Mouse (Mus musculus): ENCODE results near the gene Ttc39b. TPM values are rescaled to one million over a fixed set of nuclear protein-coding genes. Genes with fewer than 3 reads are reported as not detected.

Gene Ttc39b
- polyA plus RNA-seq, 2 experiments, result 0.60 to 2.1 TPM

- H3K27ac ChIP-seq, result no peak overlapping the region
- H3K4me1 ChIP-seq (replicated peaks; ENCODE audit: control insufficient read depth in 2 of 2, insufficient read depth in 2 of 2, low read length in 1 of 2), result no peaks in the 10 kb centered on the region
- no peaks in the 10 kb centered on the region for H3K36me3 ChIP-seq (replicated peaks; ENCODE audit: control insufficient read depth, insufficient read depth, low read depth)
- no peak overlapping the region for H3K9ac ChIP-seq (replicated peaks)
- H3K4me3 ChIP-seq (ENCODE audit: insufficient read depth in 1 of 2, low read depth in 2 of 2, low read length in 2 of 2), result no peak overlapping the region
- H3K9me3 ChIP-seq (ENCODE audit: control insufficient read depth, low read length), result no peaks in the 10 kb centered on the region
- DNase-seq (ENCODE audit: low read depth in 3 of 3, low spot score in 3 of 3) (no peak), ATAC-seq (ENCODE audit: insufficient read depth) (no peak)
- H3K4me2 ChIP-seq (ENCODE audit: low read depth), result no peak overlapping the region
- WGBS (ENCODE audit: insufficient replicate concordance), result 71% methylated on average over 3 of the region's 3 CpGs
- H3K27me3 ChIP-seq (ENCODE audit: control insufficient read depth, insufficient read depth, low read length), result no peaks in the 10 kb centered on the region
- no peak for TF ChIP-seq CTCF (IDR thresholded peaks at IDR 0.05; ENCODE audit: low read depth)
- no peak for TF ChIP-seq EP300 (IDR thresholded peaks at IDR 0.05; ENCODE audit: low read depth)
Observed at GRCm38 (mm10) chr4:83258273-83258672, 65.8 kb downstream of the Ttc39b start.

DNA sequence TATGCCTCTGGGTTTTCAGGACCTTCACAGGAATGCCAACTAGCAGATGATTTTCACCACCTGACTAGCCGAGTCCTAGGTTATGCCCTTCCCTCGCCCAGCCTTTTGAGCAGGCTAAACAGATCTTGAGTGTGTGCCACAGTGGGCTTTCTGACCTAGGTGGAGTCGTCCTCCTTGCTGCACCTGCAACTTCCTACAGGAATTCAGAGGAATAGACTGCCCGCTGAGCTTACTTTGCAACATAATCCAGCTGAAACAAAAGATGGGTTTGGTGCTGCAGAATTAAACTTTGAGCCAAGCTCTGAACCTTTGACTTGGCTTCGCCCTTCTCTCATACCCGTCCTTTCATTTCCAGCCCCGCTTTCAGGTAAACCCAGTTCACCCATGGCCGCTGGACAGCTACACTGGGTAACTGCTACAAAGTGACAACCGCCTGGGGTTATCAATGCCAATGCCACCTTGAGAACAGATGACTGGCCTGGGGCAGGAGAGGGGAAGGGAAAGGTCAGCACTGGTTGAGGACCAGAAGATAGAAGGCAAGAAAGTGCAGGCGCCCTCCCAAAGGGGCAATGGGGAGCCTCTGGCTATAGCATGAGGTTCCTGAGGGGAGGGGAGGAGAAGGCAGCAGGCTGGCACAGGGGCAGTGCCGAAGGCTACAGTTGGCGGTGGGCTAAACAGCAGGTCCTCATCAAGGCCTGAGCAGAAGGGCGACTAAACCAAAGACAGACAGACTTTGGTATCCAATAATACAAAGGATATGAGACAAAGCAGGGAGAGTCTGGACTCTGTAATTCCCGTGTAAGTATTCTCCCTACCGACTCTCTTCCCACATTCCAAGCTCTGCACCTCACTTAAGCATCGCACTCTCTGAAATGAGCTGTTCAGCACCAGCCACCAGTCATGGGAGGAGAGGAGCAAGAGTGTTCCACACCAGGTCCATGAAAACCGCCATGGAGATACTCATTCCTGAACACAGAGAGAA lies 66.5 kb downstream of the Ttc39b start:
- no peaks in the 10 kb centered on the region for H3K4me1 ChIP-seq (replicated peaks; ENCODE audit: control insufficient read depth in 2 of 2, insufficient read depth in 2 of 2, low read length in 1 of 2)
- H3K27me3 ChIP-seq (ENCODE audit: control insufficient read depth, insufficient read depth, low read length), result no peaks in the 10 kb centered on the region
- TF ChIP-seq CTCF (IDR thresholded peaks at IDR 0.05; ENCODE audit: low read depth) (no peak), EP300 (IDR thresholded peaks at IDR 0.05; ENCODE audit: low read depth) (no peak)
- no peak overlapping the region for H3K9ac ChIP-seq (replicated peaks)
- no peak overlapping the region for H3K27ac ChIP-seq
- ATAC-seq (ENCODE audit: insufficient read depth) (no peak), DNase-seq (ENCODE audit: low read depth in 3 of 3, low spot score in 3 of 3) (no peak)
- no peak overlapping the region for H3K4me2 ChIP-seq (ENCODE audit: low read depth)
- no peaks in the 10 kb centered on the region for H3K36me3 ChIP-seq (replicated peaks; ENCODE audit: control insufficient read depth, insufficient read depth, low read depth)
- H3K4me3 ChIP-seq (ENCODE audit: insufficient read depth in 1 of 2, low read depth in 2 of 2, low read length in 2 of 2), result no peak overlapping the region
- no peaks in the 10 kb centered on the region for H3K9me3 ChIP-seq (ENCODE audit: control insufficient read depth, low read length)
- 67% methylated on average over 17 of the region's 17 CpGs for WGBS (ENCODE audit: insufficient replicate concordance)

GRCm38 (mm10) chr4:83256779-83257178 lies 67.3 kb downstream of the Ttc39b start:
- Histone ChIP-seq H3K27ac (no peak overlapping the region), H3K4me2 (ENCODE audit: low read depth) (no peak overlapping the region), H3K9ac (replicated peaks) (no peak overlapping the region), H3K9me3 (ENCODE audit: control insufficient read depth, low read length) (no peaks in the 10 kb centered on the region), H3K27me3 (ENCODE audit: control insufficient read depth, insufficient read depth, low read length) (no peaks in the 10 kb centered on the region), H3K4me3 (ENCODE audit: insufficient read depth in 1 of 2, low read depth in 2 of 2, low read length in 2 of 2) (no peak overlapping the region), H3K4me1 (replicated peaks; ENCODE audit: control insufficient read depth in 2 of 2, insufficient read depth in 2 of 2, low read length in 1 of 2) (no peaks in the 10 kb centered on the region), H3K36me3 (replicated peaks; ENCODE audit: control insufficient read depth, insufficient read depth, low read depth) (no peaks in the 10 kb centered on the region)
- 83% methylated on average over 11 of the region's 11 CpGs for WGBS (ENCODE audit: insufficient replicate concordance)
- TF ChIP-seq EP300 (IDR thresholded peaks at IDR 0.05; ENCODE audit: low read depth), result no peak
- ATAC-seq (ENCODE audit: insufficient read depth) (no peak), DNase-seq (ENCODE audit: low read depth in 3 of 3, low spot score in 3 of 3) (no peak)

GRCm38 (mm10) chr4:83254941-83255340 lies 69.1 kb downstream of the Ttc39b start:
- Histone ChIP-seq H3K4me2 (ENCODE audit: low read depth) (no peak overlapping the region), H3K9me3 (ENCODE audit: control insufficient read depth, low read length) (no peaks in the 10 kb centered on the region), H3K27ac (no peak overlapping the region), H3K36me3 (replicated peaks; ENCODE audit: control insufficient read depth, insufficient read depth, low read depth) (no peaks in the 10 kb centered on the region), H3K4me1 (replicated peaks; ENCODE audit: control insufficient read depth in 2 of 2, insufficient read depth in 2 of 2, low read length in 1 of 2) (no peaks in the 10 kb centered on the region), H3K9ac (replicated peaks) (no peak overlapping the region), H3K27me3 (ENCODE audit: control insufficient read depth, insufficient read depth, low read length) (no peaks in the 10 kb centered on the region), H3K4me3 (ENCODE audit: insufficient read depth in 1 of 2, low read depth in 2 of 2, low read length in 2 of 2) (no peak overlapping the region)
- 74% methylated on average over 10 of the region's 10 CpGs for WGBS (ENCODE audit: insufficient replicate concordance)
- no peak for TF ChIP-seq CTCF (IDR thresholded peaks at IDR 0.05; ENCODE audit: low read depth)
- no peak for TF ChIP-seq EP300 (IDR thresholded peaks at IDR 0.05; ENCODE audit: low read depth)
- DNase-seq (ENCODE audit: low read depth in 3 of 3, low spot score in 3 of 3) (no peak), ATAC-seq (ENCODE audit: insufficient read depth) (no peak)

DNA sequence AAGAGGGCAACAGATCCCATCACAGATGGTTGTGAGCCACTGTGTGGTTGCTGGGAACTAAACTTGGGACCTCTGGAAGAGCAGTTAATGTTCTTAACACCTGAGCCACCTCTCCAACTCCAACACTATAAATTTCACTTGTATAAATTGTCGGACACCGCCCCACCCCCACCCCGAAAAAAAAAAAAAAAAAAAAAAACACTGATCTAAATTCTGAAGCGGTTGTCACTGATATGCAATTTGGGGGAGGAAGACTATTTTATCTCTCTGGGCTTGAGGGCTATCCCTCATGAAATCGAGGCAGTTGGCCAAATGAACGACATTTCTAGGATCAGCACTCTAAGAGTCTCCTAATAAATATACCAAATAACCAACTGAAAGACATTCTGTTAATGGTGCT lies 70.4 kb downstream of the Ttc39b start:
- WGBS (ENCODE audit: insufficient replicate concordance), result 80% methylated on average over 6 of the region's 6 CpGs
- H3K4me3 ChIP-seq (ENCODE audit: insufficient read depth in 1 of 2, low read depth in 2 of 2, low read length in 2 of 2), result no peak overlapping the region
- no peaks in the 10 kb centered on the region for H3K27me3 ChIP-seq (ENCODE audit: control insufficient read depth, insufficient read depth, low read length)
- H3K4me1 ChIP-seq (replicated peaks; ENCODE audit: control insufficient read depth in 2 of 2, insufficient read depth in 2 of 2, low read length in 1 of 2), result no peaks in the 10 kb centered on the region
- no peak for DNase-seq (ENCODE audit: low read depth in 3 of 3, low spot score in 3 of 3)
- TF ChIP-seq CTCF (IDR thresholded peaks at IDR 0.05; ENCODE audit: low read depth), result no peak
- TF ChIP-seq EP300 (IDR thresholded peaks at IDR 0.05; ENCODE audit: low read depth), result no peak
- ATAC-seq (ENCODE audit: insufficient read depth), result no peak
- no peak overlapping the region for H3K27ac ChIP-seq
- H3K36me3 ChIP-seq (replicated peaks; ENCODE audit: control insufficient read depth, insufficient read depth, low read depth), result no peaks in the 10 kb centered on the region
- H3K9ac ChIP-seq (replicated peaks), result no peak overlapping the region
- no peaks in the 10 kb centered on the region for H3K9me3 ChIP-seq (ENCODE audit: control insufficient read depth, low read length)
- no peak overlapping the region for H3K4me2 ChIP-seq (ENCODE audit: low read depth)

All from liver, embryonic 14.5 days (tissue).